Mouse (Mus musculus) megakaryocyte, embryonic 14.5 days (primary cell): ENCODE measurements around the gene Mia3.

Source experiments
- FLI1 ChIP-seq: IDR thresholded peaks from 2 replicates; pipeline ENCODE4 v1.6.1; 2012; ENCODE audit warnings: low read length, inconsistent platforms, mixed read lengths
- GATA1 ChIP-seq: IDR thresholded peaks from 3 replicates; pipeline ENCODE4 v1.6.1; 2012; ENCODE audit warnings: mixed read lengths, low read length, inconsistent platforms, borderline replicate concordance

GRCm38 (mm10) chr1:183388426-183389406 is 19.4 kb upstream of the Mia3 start, which contains the start of gene Taf1a:
- TF ChIP-seq FLI1 (peak; percentile 70; the same call in 1 of the 2 replicates), GATA1 (no peak)
